Mouse (Mus musculus) embryonic facial prominence, embryonic 11.5 days (tissue): ENCODE measurements around the gene Atad1. TPM values are rescaled to one million over a fixed set of nuclear protein-coding genes. Genes with fewer than 3 reads are reported as not detected.

Experiments
- ATAC-seq: fragments of 200-750 bp; cut with Nextera tagmentation; replicated peaks from 2 replicates; pipeline ENCODE4 v1.8.0; 2017; ENCODE audit warnings: low read depth; ENCODE audit not compliant: insufficient number of reproducible peaks, low FRiP score, low TSS enrichment
- DNase-seq: peaks from one replicate; pipeline ENCODE4 v3.0.0-alpha.2; 2015; ENCODE audit warnings: low spot score
- H3K27ac ChIP-seq: fragments of 300-500 bp; sonication (generic); replicated peaks from 2 replicates; pipeline ENCODE4 v1.5.1; 2014; ENCODE audit warnings: mild to moderate bottlenecking, low read depth, low read length, control low read depth
- H3K27me3 ChIP-seq: fragments of 300-500 bp; sonication (generic); 2 replicates; pipeline ENCODE4 v1.6.1; 2014; ENCODE audit warnings: mild to moderate bottlenecking, low read length, moderate library complexity, mixed read lengths; ENCODE audit not compliant: control insufficient read depth, insufficient read depth
- H3K36me3 ChIP-seq: fragments of 300-500 bp; sonication (generic); replicated peaks from 2 replicates; pipeline ENCODE4 v1.6.1; 2014; ENCODE audit warnings: low read depth, mild to moderate bottlenecking, low read length, moderate library complexity, mixed read lengths; ENCODE audit not compliant: control insufficient read depth, insufficient read depth
- H3K4me1 ChIP-seq: fragments of 300-500 bp; sonication (generic); 2 replicates; pipeline ENCODE4 v1.6.1; 2014; ENCODE audit warnings: low read length, mixed read lengths; ENCODE audit not compliant: control insufficient read depth, insufficient read depth
- H3K4me2 ChIP-seq: fragments of 300-500 bp; sonication (generic); 2 replicates; pipeline ENCODE4 v1.6.1; 2014; ENCODE audit warnings: low read depth, mild to moderate bottlenecking, control low read depth, low read length, moderate library complexity
- H3K4me3 ChIP-seq: fragments of 300-500 bp; sonication (generic); 2 replicates; pipeline ENCODE4 v1.5.1; 2014; ENCODE audit warnings: low read depth, low read length, control low read depth
- H3K9ac ChIP-seq: fragments of 300-500 bp; sonication (generic); replicated peaks from 2 replicates; pipeline ENCODE4 v1.6.1; 2014; ENCODE audit warnings: mild to moderate bottlenecking, control low read depth, low read length
- H3K9me3 ChIP-seq: fragments of 300-500 bp; sonication (generic); replicated peaks from 2 replicates; pipeline ENCODE4 v1.6.1; 2016; ENCODE audit warnings: mild to moderate bottlenecking, low read length, inconsistent platforms, mixed read lengths; ENCODE audit not compliant: control insufficient read depth
- WGBS: fragments of 180-500 bp; shearing (Covaris S2); extraction: QIAGEN DNeasy Blood & Tissue Kit; methylation state at CpG from one replicate; pipeline ENCODE4 v1.1.7; 2014; 5-methylcytosine and 5-hydroxymethylcytosine counted together
- polyA plus RNA-seq: library from polyadenylated mRNA; unstranded; fragments of >200 nt; fragmentation: Nextera tagmentation; extraction: Ambion mirVana; gene quantifications from 2 replicates; pipeline ENCODE4 v1.2.1, GENCODE M21; 2014

Gene Atad1
- polyA plus RNA-seq, 1 experiment from 2014 or later: 98.4 TPM

- 33% methylated on average over 6 of the region's 6 CpGs for WGBS
- peak overlapping the region; percentile 14 for H3K4me2 ChIP-seq
- no peak overlapping the region; the same call in 1 of the 2 replicates for H3K4me3 ChIP-seq
- no peaks in the 10 kb centered on the region for H3K9me3 ChIP-seq
- no peak for DNase-seq
- no peaks in the 10 kb centered on the region for H3K27me3 ChIP-seq
- H3K9ac ChIP-seq: no peak overlapping the region
- ATAC-seq: no peak
- H3K4me1 ChIP-seq: no peaks in the 10 kb centered on the region
- H3K27ac ChIP-seq: no peak overlapping the region
- no peaks in the 10 kb centered on the region for H3K36me3 ChIP-seq
Measured at GRCm38 (mm10) chr19:32760499-32760898, 20.9 kb upstream of the Atad1 start.

- H3K4me1 ChIP-seq: no peaks in the 10 kb centered on the region
- ATAC-seq (no peak), DNase-seq (no peak)
- peak overlapping the region; percentile 47 for H3K9ac ChIP-seq
- peak overlapping the region; percentile 95 for H3K4me3 ChIP-seq
- 0 out of 2 replicates have a peak, but pooled peaks cover 4% of the 10 kb centered on the region for H3K27me3 ChIP-seq
- H3K4me2 ChIP-seq: peak overlapping the region; percentile 78
- H3K27ac ChIP-seq: no peak overlapping the region
- no peaks in the 10 kb centered on the region for H3K9me3 ChIP-seq
- no peaks in the 10 kb centered on the region for H3K36me3 ChIP-seq
- WGBS: 2% methylated on average over 8 of the region's 8 CpGs
Measured at GRCm38 (mm10) chr19:32759357-32760024, 19.9 kb upstream of the Atad1 start.

- Histone ChIP-seq H3K4me3 (peak overlapping the region; percentile 95), H3K27me3 (0 out of 2 replicates have a peak, but pooled peaks cover 4% of the 10 kb centered on the region), H3K9me3 (no peaks in the 10 kb centered on the region), H3K9ac (peak overlapping the region; percentile 94), H3K27ac (no peak overlapping the region), H3K4me2 (peak overlapping the region; percentile 78), H3K36me3 (no peaks in the 10 kb centered on the region), H3K4me1 (no peaks in the 10 kb centered on the region)
- DNase-seq (no peak), ATAC-seq (no peak)
- WGBS: under 1% methylated on average over 11 of the region's 11 CpGs
Measured at GRCm38 (mm10) chr19:32758793-32759161, 19.2 kb upstream of the Atad1 start.

GRCm38 (mm10) chr19:32757831-32758792 is 18.5 kb upstream of the Atad1 start:
- Histone ChIP-seq H3K9ac (peak overlapping the region; percentile 94), H3K4me1 (no peaks in the 10 kb centered on the region), H3K4me3 (peak overlapping the region; percentile 95), H3K9me3 (no peaks in the 10 kb centered on the region), H3K27me3 (0 out of 2 replicates have a peak, but pooled peaks cover 4% of the 10 kb centered on the region), H3K36me3 (no peaks in the 10 kb centered on the region), H3K4me2 (peak overlapping the region; percentile 78), H3K27ac (peak overlapping the region; percentile 97)
- peak; percentile 14; the same call in 1 of the 2 replicates for ATAC-seq
- under 1% methylated on average over 53 of the region's 69 CpGs for WGBS
- DNase-seq: peak; percentile 46

- H3K27me3 ChIP-seq: 0 out of 2 replicates have a peak, but pooled peaks cover 4% of the 10 kb centered on the region
- H3K4me2 ChIP-seq: peak within 1 kb of the TSS; percentile 97
- DNase-seq: peak; percentile 96
- H3K36me3 ChIP-seq: no peaks in the 10 kb centered on the region
- peak within 1 kb of the TSS; percentile 95 for H3K4me3 ChIP-seq
- no peaks in the 10 kb centered on the region for H3K9me3 ChIP-seq
- 0% methylated on average over 50 of the region's 77 CpGs for WGBS
- H3K4me1 ChIP-seq: no peaks in the 10 kb centered on the region
- peak within 1 kb of the TSS; percentile 94 for H3K9ac ChIP-seq
- H3K27ac ChIP-seq: peak within 1 kb of the TSS; percentile 97
- ATAC-seq: peak; percentile 95
Measured at GRCm38 (mm10) chr19:32756900-32757725, 17.5 kb upstream of the Atad1 start, which contains the start of gene Pten. TSS of gene Pten (plus strand) at chr19:32757497.

GRCm38 (mm10) chr19:32756636-32756899 is 17.0 kb upstream of the Atad1 start:
- DNase-seq (no peak), ATAC-seq (peak; percentile 71)
- Histone ChIP-seq H3K4me1 (no peaks in the 10 kb centered on the region), H3K36me3 (no peaks in the 10 kb centered on the region), H3K4me3 (peak overlapping the region; percentile 95), H3K27ac (peak overlapping the region; percentile 71), H3K9ac (peak overlapping the region; percentile 75), H3K27me3 (0 out of 2 replicates have a peak, but pooled peaks cover 4% of the 10 kb centered on the region), H3K4me2 (peak overlapping the region; percentile 97), H3K9me3 (no peaks in the 10 kb centered on the region)
- under 1% methylated on average over 14 of the region's 14 CpGs for WGBS

- H3K36me3 ChIP-seq: no peaks in the 10 kb centered on the region
- 0 out of 2 replicates have a peak, but pooled peaks cover 4% of the 10 kb centered on the region for H3K27me3 ChIP-seq
- peak overlapping the region; percentile 86 for H3K27ac ChIP-seq
- ATAC-seq (peak; percentile 75), DNase-seq (peak; percentile 97)
- WGBS: under 1% methylated on average over 49 of the region's 53 CpGs
- no peaks in the 10 kb centered on the region for H3K4me1 ChIP-seq
- H3K4me2 ChIP-seq: peak overlapping the region; percentile 97
- H3K9ac ChIP-seq: peak overlapping the region; percentile 75
- H3K4me3 ChIP-seq: peak overlapping the region; percentile 95
- no peaks in the 10 kb centered on the region for H3K9me3 ChIP-seq
Measured at GRCm38 (mm10) chr19:32755792-32756635, 16.4 kb upstream of the Atad1 start.
